8 mouse cellular contexts compared by ENCODE assay signal in the genomic region with DNA sequence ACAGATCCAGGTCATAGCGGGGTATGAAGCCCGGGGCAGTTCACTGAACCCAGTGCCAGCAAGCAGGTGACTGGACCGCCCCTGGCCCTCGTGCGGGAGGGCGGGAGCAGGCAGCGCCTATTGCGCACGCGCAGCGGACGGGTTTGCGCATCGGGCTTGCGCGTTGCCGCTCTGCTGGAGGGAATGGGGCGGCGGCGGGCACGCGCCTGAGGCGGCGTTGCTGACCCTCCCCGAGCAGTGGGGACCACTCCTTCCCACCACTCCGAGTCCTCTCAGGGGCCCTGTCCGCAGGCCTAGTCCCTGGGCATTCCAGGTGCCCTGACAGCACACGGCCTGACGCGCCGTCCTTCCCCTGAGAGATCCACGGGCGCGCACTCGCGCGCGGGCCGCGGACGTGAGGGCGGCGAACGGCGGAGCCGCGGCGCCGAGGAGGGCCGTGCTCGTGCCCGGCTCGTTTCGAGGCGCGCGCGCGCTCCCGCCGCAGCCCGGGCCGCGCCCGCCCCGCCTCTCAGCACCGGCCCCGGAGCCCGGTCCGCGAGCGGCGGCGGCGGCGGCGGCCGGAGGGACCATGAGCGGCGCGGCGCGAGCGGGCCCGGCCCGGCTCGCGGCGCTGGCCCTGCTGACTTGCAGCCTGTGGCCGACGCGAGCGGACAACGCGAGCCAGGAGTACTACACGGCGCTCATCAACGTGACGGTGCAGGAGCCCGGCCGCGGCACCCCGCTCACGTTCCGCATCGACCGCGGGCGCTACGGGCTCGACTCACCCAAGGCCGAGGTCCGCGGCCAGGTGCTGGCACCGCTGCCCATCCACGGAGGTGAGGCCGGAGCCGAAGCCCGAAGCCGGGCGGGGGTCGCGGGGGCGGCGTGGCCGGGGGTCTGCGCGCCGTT. TPM values are rescaled to one million over a fixed set of nuclear protein-coding genes. Genes with fewer than 3 reads are reported as not detected.
DNase-seq lines count a peak whose midpoint lies in the region; ATAC-seq and TF ChIP-seq lines count a peak whose summit lies in the region.

Gene Rnf130, plus strand, starts transcription at position 514 of the 888 bp plus-strand sequence.

- H3K36me3 ChIP-seq in heart, embryonic 10.5 days: no peaks in the 10 kb centered on the region
- no peaks in the 10 kb centered on the region for H3K36me3 ChIP-seq in kidney, embryonic 14.5 days (ENCODE audit: control insufficient read depth, insufficient read depth, low read length)
- H3K36me3 ChIP-seq in limb, embryonic 14.5 days (ENCODE audit: control insufficient read depth, insufficient read depth, low read length): no peaks in the 10 kb centered on the region
- H3K36me3 ChIP-seq in midbrain, embryonic 16.5 days (ENCODE audit: control insufficient read depth, insufficient read depth, low read length): no peaks in the 10 kb centered on the region

- WGBS in heart, embryonic 10.5 days: 4% methylated on average over 127 of the region's 129 CpGs
- WGBS in kidney, embryonic 14.5 days: under 1% methylated on average over 88 of the region's 129 CpGs
- WGBS in limb, embryonic 14.5 days: under 1% methylated on average over 74 of the region's 129 CpGs
- under 1% methylated on average over 100 of the region's 129 CpGs for WGBS in midbrain, embryonic 16.5 days

- no peaks in the 10 kb centered on the region for H3K9me3 ChIP-seq in heart, embryonic 10.5 days
- no peaks in the 10 kb centered on the region for H3K9me3 ChIP-seq in kidney, embryonic 14.5 days (ENCODE audit: control insufficient read depth, low read length)
- no peaks in the 10 kb centered on the region for H3K9me3 ChIP-seq in limb, embryonic 14.5 days (ENCODE audit: control insufficient read depth, low read length)
- H3K9me3 ChIP-seq in midbrain, embryonic 16.5 days (replicated peaks; ENCODE audit: control insufficient read depth, low read length, poor library complexity, severe bottlenecking): no peaks in the 10 kb centered on the region

- H3K4me1 ChIP-seq in heart, embryonic 10.5 days: peaks cover 17% of the 10 kb centered on the region
- peaks cover 9% of the 10 kb centered on the region; the same call in 1 of the 2 replicates for H3K4me1 ChIP-seq in kidney, embryonic 14.5 days (ENCODE audit: control insufficient read depth, insufficient read depth, low read length)
- H3K4me1 ChIP-seq in limb, embryonic 14.5 days (ENCODE audit: control insufficient read depth, insufficient read depth, low read length): peaks cover 18% of the 10 kb centered on the region
- H3K4me1 ChIP-seq in midbrain, embryonic 16.5 days (ENCODE audit: control insufficient read depth, insufficient read depth, low read length): peaks cover 33% of the 10 kb centered on the region

- peak; percentile 85 for ATAC-seq in erythroblast, adult 5-6 weeks (replicated peaks; ENCODE audit: low FRiP score, poor library complexity, severe bottlenecking)
- ATAC-seq in kidney, embryonic 14.5 days (ENCODE audit: low FRiP score, low TSS enrichment): peak; percentile 94
- ATAC-seq in limb, embryonic 14.5 days (ENCODE audit: low FRiP score, low read depth): peak; percentile 90
- peak; percentile 92 for ATAC-seq in midbrain, embryonic 16.5 days

- H3K4me3 ChIP-seq in heart, embryonic 10.5 days: peak within 1 kb of the TSS; percentile 93
- peak within 1 kb of the TSS; percentile 90 for H3K4me3 ChIP-seq in kidney, embryonic 14.5 days (ENCODE audit: low read length)
- peak within 1 kb of the TSS; percentile 97 for H3K4me3 ChIP-seq in limb, embryonic 14.5 days (replicated peaks; ENCODE audit: low read length)
- H3K4me3 ChIP-seq in midbrain, embryonic 16.5 days (ENCODE audit: low read depth, low read length): peak within 1 kb of the TSS; percentile 93

- DNase-seq in A20 (ENCODE audit: low read depth, low spot score): peak; percentile 97
- DNase-seq in brain, embryonic 14.5 days (ENCODE audit: low read depth): peak; percentile 97
- peak; percentile 92 for DNase-seq in heart, embryonic 10.5 days (ENCODE audit: low spot score)
- DNase-seq in limb, embryonic 14.5 days (ENCODE audit: low spot score): peak; percentile 93
- peak; percentile 93 to 95 for DNase-seq in spleen, postnatal 10 days (ENCODE audit: low spot score in 2 of 2)

- peaks cover 28% of the 10 kb centered on the region for H3K27me3 ChIP-seq in heart, embryonic 10.5 days (ENCODE audit: insufficient read depth, poor library complexity, severe bottlenecking)
- no peaks in the 10 kb centered on the region for H3K27me3 ChIP-seq in kidney, embryonic 14.5 days (ENCODE audit: control insufficient read depth, insufficient read depth, low read length)
- no peaks in the 10 kb centered on the region for H3K27me3 ChIP-seq in limb, embryonic 14.5 days (ENCODE audit: control insufficient read depth, insufficient read depth, low read length)
- no peaks in the 10 kb centered on the region for H3K27me3 ChIP-seq in midbrain, embryonic 16.5 days (ENCODE audit: control insufficient read depth, insufficient read depth, low read depth, low read length)

- TF ChIP-seq CTCF in brain, embryonic 14.5 days (IDR thresholded peaks at IDR 0.05; ENCODE audit: borderline replicate concordance, extremely low read depth, insufficient read depth, insufficient read length): no peak

- peak within 1 kb of the TSS; percentile 97 for H3K9ac ChIP-seq in kidney, embryonic 14.5 days (ENCODE audit: low read depth, low read length)
- peak within 1 kb of the TSS; percentile 98 for H3K9ac ChIP-seq in limb, embryonic 14.5 days (ENCODE audit: low read depth, low read length, severe bottlenecking)
- H3K9ac ChIP-seq in midbrain, embryonic 16.5 days (ENCODE audit: low read depth, low read length): peak within 1 kb of the TSS; percentile 99

- H3K4me2 ChIP-seq in kidney, embryonic 14.5 days (replicated peaks; ENCODE audit: low read depth, low read length): peak within 1 kb of the TSS; percentile 91
- H3K4me2 ChIP-seq in limb, embryonic 14.5 days (replicated peaks; ENCODE audit: low read depth, low read length, severe bottlenecking): peak within 1 kb of the TSS; percentile 63
- H3K4me2 ChIP-seq in midbrain, embryonic 16.5 days (ENCODE audit: low read length): peak within 1 kb of the TSS; percentile 92

- H3K27ac ChIP-seq in heart, embryonic 10.5 days: peak within 1 kb of the TSS; percentile 96
- peak within 1 kb of the TSS; percentile 84 for H3K27ac ChIP-seq in kidney, embryonic 14.5 days (ENCODE audit: low read depth, low read length)
- H3K27ac ChIP-seq in limb, embryonic 14.5 days (replicated peaks; ENCODE audit: low read depth, low read length): peak within 1 kb of the TSS; percentile 91
- peak within 1 kb of the TSS; percentile 99 for H3K27ac ChIP-seq in midbrain, embryonic 16.5 days (ENCODE audit: low read length)

- peak; percentile 68; the same call in 1 of the 2 replicates for TF ChIP-seq POLR2A in brain, embryonic 14.5 days (IDR thresholded peaks at IDR 0.05; ENCODE audit: borderline replicate concordance, extremely low read depth, insufficient read depth, insufficient read length, poor library complexity, severe bottlenecking)
- peak; percentile 88; the same call in 1 of the 2 replicates for TF ChIP-seq POLR2A in limb, embryonic 14.5 days (IDR thresholded peaks at IDR 0.05; ENCODE audit: borderline replicate concordance, extremely low read depth, insufficient read depth, insufficient read length)

RNA-seq across cellular contexts. Expression of gene Rnf130, which starts in this region (rescaled TPM):
- 45.4 and 47.7 TPM in 2 replicates for polyA plus RNA-seq in brain, embryonic 14.5 days (2012; rRNA removed)
- 78.8 and 84.9 TPM in 2 replicates for total RNA-seq in erythroblast, adult 5-6 weeks (2015; ENCODE audit: low replicate concordance)
- total RNA-seq in erythroblast, adult 5-6 weeks (2017; ENCODE audit: low replicate concordance): 45.4 and 63.6 TPM in 2 replicates
- 27.1 and 31.6 TPM in 2 replicates for polyA plus RNA-seq in heart, embryonic 10.5 days (2016; fragmentation: Nextera tagmentation; extraction: Ambion mirVana)
- polyA plus RNA-seq in kidney, embryonic 14.5 days (2014; fragmentation: Nextera tagmentation; extraction: Ambion mirVana): 69.3 and 71.2 TPM in 2 replicates
- polyA plus RNA-seq in limb, embryonic 14.5 days (2012; rRNA removed): 56.7 and 57.0 TPM in 2 replicates
- polyA plus RNA-seq in limb, embryonic 14.5 days (2014; fragmentation: Nextera tagmentation; extraction: Ambion mirVana): 90.3 and 105 TPM in 2 replicates
- 51.4 and 60.4 TPM in 2 replicates for polyA plus RNA-seq in midbrain, embryonic 16.5 days (2015; fragmentation: Nextera tagmentation; extraction: Ambion mirVana)

Comparison
In these comparisons a context has a peak if more than half of its experiments do, and no peak if none do; other contexts are left out.
1. Peak in every context shown above with its lines: DNase-seq, ATAC-seq, H3K4me3 ChIP-seq and H3K27ac ChIP-seq.